Mouse (Mus musculus) kidney, adult 8-10 months (tissue): Measurements from ENCODE around the gene Reg4.

Experiments
- DNase-seq, 2 experiments: peaks; one replicate each; pipeline ENCODE4 v3.0.0; 2022

The Reg4 gene

DNA sequence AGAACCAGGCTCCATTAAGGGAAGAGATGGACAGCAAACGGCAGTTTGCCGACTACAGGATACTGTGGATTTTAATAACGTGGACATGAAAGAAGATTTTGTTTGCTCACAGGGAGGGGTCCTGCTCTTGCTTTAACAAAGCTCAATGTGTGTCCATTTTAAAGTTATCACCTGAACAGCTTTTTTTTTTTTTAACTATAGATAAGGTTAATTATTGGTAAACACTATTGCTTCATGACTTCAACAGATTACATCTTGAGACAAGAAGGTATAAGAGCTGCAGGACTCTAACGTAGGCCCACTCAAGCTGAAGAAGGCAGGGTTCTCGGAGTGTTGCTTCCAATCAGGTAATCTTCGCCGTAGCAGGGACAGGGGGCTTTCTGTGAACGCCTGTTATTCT is at the start of gene Reg4:
TSS of gene Reg4 (plus strand) at position 301 of the 400 bp plus-strand sequence.
- DNase-seq: no peak

DNA sequence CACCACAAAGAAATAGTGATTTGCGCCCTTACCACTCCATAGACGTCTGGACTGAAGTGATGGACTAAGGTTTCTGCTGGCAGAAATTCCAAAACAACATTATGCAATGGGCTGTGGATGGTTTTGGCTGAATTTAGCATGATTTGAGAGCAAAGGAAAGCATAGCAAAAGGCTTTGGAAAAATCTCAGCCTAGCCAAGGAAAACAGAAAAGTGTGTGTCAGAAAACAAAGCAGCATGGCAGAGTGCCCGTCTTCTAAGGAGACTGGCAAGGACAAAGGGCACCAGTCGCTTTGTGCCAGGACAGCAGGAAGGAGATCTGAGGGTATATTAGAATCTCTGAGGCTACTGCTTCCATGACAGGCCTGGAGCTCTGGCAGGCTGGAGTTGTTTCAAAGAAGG is 43.6 kb upstream of the Reg4 start:
- peak; percentile 58 to 63 for DNase-seq

DNA sequence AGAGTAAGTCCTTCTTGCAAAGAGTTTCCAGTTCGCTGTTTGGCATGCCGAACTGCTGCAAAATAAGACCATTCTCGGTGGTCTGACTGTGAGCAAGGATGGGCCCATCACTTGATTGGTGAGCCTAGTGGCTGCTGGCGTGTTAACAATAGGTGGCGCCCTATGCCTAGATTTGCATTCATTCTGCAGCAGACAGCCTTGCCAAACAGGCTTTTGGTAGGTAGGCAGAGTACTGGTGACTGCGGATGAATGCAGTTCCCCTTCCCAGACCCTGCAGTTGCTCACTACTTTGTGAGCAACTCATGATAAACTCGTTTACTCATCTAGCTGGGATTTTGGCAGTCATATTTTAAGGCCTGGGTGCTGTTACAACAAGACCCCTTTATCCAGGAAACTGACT is 41.2 kb upstream of the Reg4 start:
- peak; percentile 23 to 50 for DNase-seq

DNA sequence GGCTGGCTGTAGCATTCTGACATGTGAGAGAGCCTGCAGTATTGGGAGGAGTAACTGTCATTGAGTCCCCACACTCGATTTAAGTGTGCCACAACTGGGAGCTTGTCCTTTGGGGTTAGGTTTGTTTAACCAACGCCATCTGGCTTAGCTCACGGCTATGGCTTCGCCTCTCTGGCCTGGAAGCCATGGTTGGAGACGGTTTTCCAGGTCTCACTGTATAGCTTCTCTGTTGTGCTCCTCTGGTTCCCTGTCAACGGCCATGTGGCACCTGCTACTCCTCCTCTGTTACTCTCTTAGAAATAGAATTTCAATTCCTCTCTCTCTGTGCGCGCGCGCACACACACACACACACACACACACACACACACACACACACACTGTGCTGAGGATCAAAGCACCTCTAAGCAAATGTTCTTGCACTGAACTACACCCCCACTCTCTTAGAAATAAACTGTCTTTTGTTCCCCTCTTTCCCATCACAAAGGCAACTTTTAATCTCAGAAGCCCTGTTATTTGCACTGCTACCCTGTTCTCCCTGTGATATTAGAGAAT is 36.7 kb upstream of the Reg4 start:
- no peak for DNase-seq

DNA sequence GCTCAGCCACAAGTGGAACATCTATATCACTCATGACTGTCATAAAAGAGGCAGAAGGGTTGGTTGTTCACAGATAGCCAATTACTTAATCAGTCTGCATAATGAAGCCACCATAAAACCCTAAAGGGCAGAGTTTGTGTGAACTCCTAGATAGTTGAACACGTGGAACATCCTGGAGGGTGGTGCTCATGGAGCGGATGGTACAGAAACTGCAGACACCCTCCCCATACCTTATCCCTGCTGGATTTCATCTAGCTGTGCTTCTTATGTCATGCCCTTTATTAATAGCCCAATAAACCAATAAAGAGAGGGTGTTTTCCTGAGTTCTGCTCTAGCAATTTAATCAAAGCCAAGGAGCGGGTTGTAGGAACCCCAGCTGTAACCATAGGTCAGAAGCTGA is 34.2 kb upstream of the Reg4 start:
- no peak for DNase-seq

DNA sequence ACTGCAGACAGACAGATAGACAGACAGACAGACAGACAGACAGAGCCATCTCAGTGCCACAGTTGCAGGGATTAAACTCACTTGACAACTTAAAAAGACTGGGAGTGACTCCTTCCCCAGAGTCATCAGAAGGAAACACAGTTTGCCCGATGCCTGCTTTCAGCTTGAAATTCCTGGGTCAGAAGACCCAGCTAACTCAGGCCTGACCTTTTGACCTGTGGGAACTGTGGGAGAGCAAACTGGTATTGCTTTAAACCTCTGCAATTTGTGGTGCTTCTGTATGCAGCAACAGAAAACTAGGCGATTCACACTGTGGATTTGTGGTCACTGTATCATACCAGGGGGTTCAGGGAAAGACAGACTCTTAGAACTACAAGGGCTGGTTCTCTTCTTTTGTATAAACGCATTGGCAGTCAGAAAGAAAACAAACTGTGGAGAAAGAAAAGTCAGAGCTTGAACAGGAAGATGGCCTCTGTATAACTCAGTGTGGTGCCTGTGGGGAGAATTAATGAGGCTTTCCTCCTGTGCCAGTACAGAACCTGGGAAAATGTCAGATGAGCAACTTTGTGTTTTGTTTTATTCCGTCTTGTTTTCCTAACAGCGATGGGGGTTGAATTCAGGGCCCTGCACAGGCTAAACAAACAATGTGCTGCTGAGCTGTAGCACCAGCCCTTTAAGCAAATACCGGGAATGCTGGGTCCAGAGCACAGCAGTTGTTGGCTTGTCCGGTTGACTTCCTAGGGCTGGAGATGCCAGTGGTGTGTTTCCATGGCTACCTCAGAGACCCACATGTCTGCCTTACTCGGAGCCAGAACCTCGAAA is 24.0 kb upstream of the Reg4 start:
- no peak for DNase-seq

DNA sequence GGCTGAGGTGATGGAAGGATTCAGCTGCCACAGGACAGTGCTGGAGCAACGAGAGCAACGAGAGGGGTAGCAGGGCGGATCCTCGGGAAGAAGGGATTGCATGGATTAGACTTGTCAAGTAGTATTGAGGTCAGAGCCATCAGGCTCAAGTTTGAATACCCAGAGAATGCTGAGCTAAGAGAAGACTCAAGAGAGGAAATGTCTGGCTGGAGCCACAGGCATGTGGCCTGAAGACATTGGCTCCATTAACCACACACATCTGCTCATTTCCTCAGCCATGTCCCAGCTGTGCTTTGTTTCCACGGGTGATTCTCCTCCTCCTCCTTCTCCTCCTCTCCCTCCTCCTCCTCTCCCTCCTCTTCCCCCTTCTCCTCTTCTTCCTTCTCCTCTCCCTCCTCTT is 22.2 kb upstream of the Reg4 start:
- DNase-seq: peak in 1 of 2 experiments; percentile 12

DNA sequence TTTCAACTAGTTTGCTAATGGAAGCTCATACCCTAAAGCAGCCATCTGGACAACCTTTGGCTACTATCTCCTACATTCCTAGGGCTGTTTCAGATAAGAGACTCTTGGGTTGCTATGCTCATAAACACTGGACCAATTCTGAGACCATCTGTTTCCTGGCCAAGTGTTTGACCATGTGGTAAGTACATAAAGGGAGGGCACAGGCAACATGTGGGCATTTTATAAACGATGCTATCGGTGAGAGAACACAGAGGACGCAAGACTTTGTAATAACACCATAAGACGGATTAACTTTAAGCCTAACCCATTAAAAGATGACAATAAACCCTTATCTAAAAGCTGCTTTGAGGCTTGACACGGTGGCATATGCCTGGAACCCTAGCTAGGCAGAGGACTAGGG is 18.7 kb upstream of the Reg4 start:
- DNase-seq: no peak

DNA sequence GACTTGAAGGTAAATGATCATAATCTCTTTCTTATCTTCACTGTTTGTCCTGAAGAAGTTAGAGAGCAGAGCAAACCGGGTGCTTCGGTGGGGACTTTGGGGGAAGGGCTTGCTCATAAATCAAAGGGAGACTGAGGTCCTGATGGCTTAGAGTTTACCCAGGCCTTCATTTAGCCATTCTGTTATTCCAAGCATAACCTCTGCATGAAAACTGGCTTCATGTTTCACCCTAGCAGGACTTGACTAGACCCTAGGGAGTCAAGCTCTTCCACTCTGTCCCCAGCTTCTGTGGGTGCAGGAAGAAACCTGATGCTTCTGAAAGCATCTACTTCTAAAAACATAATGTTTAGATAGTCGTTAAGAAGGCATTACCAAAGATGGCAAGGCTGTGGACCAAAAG is 15.0 kb upstream of the Reg4 start:
- no peak for DNase-seq

DNA sequence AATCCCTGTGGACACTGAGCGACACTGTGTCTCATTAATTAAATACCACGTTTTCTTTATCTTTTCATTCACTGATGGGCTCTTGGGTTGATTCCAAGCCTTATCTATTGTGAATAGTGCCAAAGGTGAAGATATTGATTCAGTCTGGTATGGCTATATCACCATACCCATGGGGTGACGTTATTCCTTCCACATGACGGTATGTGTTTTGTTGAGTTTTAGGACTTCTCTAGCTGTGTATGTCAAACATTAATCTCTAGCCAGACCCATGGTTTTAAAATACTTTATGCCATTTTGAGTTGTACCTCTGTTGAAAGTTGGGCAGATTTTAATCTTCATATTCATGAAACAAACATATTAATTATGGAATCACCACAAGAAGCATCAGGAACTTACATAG is 12.8 kb upstream of the Reg4 start:
- no peak for DNase-seq

DNA sequence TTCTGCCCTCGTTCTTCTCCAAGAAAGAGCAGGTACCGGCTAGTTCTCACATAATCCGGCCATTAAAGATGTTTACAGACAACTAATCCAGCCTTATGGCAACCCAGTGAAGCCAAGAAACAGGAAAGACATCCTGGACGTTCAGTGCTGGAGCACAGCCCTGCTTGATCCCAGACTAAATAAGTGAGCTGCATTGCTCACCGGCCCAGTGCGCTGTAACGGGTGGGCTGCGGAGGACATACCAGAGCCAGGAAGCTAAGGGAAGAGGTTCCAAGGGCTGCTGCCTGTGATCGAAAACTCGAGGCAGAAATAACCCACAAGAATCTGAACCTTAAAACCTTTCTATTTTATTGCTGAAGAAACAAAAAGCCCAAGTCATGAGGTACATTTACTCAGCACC is 11.1 kb upstream of the Reg4 start:
- DNase-seq: no peak

DNA sequence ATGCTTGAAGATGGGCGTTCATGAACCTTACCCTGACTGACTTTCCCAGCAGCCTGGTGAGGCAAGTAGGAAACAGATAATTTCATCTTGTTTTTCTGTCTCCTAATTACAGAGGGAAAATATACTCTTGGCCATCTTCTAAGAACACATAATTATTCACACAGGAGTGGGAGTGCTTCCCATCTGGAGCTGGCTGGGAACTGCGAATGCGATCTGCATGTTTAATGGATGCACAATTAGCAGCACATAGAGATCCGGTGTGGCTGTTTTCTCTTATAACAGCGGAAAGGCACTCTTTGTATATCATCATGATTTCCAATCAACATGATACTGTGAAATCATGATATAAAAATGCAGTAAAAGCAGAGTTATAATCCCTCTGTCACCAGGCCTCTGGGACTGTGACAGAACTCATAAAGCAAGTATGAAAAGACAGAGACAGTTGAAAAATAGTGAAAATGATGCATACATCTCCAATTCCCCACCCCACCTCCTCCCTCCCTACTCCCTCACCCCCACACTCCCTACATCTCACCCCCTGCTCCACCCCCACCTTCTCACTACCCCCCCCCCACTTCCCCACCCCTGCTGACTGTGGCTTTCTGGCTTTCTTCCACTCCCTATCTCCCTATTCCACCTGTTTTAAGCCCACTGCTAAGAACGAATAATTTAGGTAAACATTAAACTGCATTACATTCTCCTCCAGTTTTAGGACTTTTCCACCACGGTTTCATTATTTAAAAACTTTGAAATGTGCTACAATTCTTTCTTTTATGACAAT is 10.5 kb upstream of the Reg4 start:
- no peak for DNase-seq

DNA sequence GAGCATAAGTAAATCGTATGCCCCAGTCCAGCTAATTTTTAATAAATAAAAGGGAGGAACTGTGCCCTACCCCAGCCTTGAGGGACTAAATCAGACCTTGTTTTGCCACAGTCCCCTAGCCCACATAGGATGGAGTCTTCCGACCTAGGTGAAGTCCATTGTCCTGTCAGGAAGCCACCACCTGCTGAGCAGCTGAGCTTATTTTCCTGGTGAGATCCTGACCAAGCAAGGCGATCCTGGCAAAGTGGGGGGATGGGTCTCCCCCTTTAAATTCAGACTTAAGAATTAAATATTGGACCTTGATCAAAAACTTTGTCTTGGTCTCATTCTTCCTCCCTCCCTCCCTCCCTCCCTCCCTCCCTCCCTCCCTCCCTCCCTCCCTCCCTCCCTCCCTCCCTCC is 5.7 kb upstream of the Reg4 start:
- no peak for DNase-seq

DNA sequence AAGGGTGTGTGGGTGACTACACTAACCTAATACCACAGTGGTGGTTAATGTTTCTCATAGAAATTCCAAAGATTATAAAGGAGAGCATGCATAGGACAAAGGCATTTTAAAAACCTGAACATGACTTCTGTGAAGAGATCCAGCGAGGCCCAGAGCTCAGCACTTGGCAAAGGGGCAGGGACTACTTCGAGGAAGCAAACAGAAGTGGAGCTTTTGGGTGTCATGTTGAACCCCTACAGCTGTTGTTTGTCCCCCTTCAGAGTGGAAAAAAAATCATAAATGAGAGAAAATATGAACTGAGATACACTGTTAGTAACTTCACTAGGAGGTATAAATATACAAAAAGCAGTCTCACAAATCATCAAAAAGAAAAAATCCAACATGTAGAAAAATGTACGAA is 1.3 kb downstream of the Reg4 start:
- no peak for DNase-seq

DNA sequence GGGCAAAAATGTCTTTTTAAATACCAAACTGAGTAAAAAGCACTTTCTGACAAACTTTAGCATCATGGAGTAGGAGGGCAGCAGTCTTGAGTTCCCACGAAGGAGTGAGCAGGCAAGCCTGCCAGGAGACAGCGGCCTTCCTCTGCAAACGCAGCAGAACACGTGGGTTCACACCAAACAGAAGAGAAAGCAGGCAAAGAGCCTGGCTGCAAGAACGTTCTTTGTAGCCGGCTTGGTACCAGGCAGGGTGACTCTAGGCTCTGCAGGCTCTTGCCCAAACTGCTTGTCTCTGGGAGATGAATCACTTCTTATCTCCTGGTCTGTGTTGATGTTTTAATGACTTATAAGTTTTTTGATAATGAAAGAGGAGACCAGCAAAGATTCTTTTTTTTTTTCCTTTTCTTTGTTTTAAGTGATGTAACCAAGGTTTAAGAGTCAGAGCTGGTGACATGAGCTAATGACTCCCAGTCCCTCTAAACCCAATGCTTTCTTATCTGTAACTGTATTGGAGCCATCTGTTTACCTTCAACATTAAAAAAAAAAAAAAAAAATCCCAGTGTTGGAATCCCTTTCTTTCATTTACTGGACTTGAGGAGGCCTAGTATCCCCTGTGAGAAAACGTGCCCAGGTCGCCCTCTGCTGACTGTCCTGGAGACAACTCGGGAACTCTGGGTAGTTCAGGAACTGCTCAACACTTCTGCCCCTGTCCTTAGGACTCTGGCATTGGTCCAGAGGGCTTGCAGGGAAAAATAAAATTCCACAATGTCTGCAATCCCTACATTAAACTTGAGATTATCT is 2.0 kb downstream of the Reg4 start:
- DNase-seq: peak; percentile 52 to 67

DNA sequence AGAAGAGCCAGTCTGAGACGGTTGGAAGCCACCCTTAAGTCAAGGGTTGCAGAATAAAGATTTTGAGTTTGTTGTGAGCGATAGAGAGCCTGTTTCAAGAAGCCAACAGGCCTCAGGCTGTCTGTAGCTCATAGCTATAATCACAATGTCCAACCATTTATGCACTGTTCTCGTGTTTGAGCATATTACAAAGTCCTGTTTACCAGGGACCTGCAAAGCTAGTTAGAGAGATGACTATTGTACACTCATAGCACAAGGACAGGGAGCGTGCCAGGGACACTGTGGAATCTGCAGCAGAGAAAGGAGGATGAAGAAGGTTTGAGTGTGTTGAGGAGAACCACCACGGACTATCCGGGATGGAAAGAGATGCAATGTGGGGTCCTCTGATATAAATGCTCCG is 3.0 kb downstream of the Reg4 start:
- DNase-seq: no peak

DNA sequence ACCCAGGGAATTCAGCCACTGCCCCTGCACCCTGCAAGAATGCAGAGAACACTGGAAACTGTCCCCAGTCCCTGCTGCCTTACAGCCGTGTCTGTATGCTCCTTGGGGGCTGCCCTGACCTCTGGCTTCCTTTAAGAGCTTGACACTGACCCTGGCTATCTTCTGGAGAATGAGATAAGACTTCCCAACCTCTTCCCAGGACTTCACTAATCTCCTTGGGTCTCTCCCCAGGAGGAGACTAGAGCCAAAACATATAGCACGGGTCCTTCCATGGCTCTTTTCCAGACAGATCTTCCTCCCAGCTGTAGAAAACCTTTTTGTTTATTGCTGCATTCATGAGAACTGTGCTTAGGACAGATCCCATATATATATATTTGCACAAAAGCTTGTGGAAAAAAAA is 3.8 kb downstream of the Reg4 start:
- DNase-seq: no peak

DNA sequence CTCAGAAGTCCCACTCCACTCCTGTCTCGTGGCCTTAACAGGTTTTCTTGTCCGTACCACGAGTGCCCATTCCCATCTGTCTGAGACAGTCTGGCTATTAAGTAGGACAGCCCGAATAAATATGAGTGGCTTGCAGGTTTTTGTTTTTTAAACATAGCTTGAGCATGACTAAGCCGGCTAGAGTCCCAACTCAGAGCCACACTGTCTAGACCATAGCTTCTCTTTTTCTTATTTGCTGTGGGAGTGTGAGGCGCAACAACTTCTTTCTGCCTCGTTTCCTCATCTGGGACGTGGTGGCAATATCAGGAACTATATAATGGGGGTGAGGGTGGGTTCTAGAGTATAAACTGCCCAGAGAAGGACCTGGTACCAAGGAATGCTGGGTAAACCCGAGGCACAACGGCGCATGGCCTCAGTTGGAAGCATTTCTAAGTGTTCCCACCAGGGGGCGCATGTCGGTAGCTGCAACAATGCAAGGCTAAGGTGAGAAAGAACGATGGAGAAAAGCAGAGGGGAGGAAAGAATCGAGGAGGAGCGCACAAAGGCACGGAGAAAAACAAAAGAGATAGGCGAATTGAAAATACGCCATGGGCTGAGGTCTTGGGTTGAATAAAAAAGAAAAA is 5.1 kb downstream of the Reg4 start:
- DNase-seq: peak; percentile 41 to 75

DNA sequence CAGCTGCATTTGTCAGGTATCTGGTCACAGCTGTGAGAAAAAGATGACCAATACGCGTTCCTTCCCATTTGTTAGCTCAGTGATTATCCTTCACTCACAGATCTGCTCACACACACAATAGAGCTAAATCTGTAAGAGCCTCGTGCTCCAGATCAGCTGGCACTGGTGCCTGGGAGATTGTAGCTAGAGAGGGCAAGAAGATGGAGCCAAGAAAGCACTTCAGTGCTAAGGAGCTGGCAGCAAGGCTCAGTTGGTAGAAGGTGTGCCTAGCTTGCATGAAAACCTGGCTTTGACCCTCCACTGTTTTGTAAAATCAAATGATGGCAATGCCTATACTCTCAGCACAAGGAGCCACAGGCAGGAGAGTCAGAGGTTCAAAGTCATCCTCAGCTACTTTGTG is 5.8 kb downstream of the Reg4 start:
- no peak for DNase-seq

DNA sequence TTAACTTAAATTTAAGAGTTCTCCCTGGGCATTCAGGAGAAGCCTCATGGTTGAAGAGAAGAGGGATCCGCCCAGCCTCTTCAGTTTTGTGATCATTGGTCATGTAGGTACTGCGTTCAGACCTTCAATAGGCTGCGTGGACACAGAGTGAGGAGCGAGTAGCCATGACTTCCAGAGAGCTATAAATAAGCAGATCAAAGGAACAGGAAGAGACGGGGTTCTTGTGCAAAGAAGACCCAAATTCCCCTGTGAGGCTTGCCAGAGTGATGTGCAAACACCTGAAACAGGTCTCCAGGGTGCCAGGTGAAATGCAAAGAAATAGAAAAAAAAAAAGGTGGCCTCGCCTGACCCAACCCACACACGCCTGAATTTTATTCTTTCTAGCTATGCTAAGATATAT is 8.0 kb downstream of the Reg4 start:
- DNase-seq: no peak

DNA sequence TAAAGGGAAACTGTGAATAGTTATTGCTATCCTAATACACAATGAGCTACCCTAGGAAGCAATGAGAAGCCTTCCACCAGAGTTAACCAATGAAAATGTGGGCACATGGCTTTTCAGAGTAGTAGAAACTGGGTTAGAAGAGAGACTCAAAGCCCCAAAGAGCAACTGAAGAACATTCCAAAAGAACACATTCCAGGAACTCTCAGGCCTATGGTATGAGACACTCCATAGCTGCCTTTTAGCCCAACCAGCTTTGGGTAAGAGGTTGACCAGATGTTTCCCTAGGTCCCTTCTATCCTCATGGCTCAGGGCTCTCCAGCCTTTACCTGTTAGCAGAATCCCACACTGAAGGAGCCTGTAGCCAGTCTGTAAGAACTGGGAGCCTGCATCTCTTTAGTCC is 11.5 kb downstream of the Reg4 start:
- DNase-seq: no peak

DNA sequence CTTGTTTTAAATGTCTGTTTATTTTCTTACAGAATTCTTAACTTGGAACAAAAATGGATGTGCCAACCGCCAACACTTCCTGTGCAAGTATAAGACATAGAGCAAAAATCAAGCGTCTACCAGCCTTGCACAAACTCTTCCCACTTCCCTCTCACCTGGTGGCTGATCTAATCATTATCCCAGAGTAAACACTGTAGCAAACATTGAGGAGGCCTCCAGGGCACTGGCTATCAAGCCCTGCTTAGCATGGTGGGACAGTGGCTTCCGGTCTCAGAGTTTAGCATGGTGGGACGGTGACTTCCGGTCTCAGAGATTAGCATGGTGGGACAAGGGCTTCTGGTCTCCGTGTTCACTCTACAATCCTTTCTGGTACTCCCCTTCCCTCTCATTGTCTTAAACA is 14.3 kb downstream of the Reg4 start:
- no peak for DNase-seq

DNA sequence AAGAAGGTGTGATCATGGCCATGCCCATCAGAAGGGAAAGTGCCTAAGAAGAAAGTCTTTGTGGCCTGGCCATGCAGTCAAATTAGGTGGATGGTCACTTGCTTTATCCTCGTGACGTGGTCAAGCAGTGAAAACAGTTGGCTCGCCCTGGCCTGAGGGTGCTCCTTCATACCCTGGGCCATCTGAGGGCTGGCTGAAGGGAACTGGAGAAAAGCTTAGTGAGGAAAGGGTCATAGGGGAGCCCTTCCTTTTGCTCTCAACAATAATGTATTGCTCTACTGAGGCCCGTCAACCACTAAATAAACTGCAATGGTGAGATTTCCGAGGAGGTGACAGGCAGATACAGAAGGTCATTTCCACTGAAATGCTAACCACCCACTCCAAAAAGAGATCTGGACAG is 15.3 kb downstream of the Reg4 start:
- no peak for DNase-seq
